Mouse (Mus musculus) yolk sac, embryonic 10.5 days (tissue): ENCODE measurements around the gene Trappc12.

Experiments
- DNase-seq: peaks from one replicate; pipeline ENCODE4 v3.0.0-alpha.2; 2017; ENCODE audit warnings: low spot score

Trappc12 gene

DNA sequence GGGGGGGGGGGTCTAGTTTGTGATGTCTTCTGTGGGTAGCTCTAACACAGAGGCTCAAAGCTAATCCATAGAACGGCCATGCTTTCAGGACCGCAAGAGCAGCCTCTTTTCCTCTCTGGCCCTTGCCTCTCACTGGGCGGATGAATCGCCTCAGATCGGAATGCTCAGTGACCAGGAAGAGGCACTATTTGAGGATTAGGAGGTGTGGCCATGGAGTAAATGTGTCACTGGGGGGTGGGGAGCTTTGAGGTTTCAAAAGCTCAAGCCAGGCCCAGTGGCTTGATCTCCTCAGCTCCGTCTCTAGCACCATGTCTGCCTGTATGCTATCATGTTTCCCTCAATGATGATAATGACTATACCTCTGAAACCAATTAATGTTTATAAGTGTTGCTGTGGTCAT is 61.3 kb downstream of the Trappc12 start:
- DNase-seq: no peak

DNA sequence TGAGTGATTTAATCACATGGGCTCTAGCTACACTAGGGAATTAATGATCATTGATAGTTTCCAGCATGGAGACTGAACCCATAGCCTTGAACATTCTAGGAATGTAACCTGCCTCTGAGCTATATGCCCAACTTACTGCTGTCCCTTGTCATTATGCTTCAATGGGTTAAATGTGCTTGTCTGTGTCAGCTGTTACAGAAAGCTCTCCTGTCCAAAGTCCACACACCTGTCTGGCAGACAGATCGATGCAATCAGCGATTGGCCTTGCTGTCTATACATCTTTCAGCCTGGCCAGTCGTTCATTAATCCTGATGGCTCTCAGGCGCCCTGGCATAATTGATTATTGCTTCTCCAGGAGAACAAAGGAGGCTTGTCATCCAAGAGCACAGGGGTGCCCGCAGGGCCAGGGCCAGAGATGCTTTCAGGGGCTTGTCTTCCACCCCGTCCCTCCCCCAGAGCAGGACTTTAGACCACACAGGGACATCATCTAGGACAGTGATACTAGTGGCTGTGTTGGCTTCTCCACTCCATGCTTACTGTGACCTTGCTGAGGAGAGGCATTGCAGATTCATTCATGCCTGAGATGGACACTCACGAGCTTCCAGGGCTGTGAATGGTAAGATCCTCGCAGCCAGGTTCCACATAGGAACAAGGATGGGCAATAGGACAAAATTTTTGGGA is 63.9 kb downstream of the Trappc12 start:
- DNase-seq: peak; percentile 75

DNA sequence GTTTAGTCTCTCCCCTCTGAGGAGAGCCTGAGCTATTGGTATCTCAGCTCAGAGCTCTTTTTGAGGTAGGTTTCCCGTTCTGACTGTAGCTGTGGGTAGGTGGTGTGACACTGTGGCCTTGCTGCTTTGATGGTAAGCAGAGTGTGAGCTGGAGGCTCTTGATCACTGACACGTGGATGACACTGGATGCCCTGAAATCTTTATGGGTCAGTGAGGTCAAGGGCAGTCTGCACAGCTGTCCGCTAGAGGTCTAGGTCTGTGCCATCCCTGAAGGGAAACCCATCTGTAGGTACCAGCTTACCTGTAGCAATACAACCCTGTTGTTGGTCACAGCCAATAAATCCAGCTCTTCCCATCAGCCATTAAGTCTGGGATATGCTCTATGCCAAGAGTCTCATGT is 64.5 kb downstream of the Trappc12 start:
- no peak for DNase-seq

DNA sequence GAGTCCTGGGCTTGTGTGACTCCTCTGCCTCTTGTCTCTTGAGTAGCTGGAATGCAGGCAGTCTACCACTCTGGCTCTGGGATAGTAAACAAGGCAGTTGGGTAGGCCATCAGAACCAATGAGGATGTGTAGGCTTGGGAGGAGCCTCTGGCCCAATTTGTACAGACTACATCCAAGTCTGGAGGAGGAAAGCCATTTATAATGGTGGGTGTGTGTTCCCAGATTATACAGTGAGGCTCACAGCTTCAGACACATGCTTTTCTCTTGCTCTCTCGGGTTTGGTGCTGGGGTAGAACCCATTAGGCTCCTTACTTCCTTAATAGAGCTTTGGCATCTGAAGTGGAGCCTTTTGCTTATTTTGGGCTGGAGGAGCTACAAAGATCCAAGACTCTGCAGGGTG is 65.6 kb downstream of the Trappc12 start:
- DNase-seq: no peak

DNA sequence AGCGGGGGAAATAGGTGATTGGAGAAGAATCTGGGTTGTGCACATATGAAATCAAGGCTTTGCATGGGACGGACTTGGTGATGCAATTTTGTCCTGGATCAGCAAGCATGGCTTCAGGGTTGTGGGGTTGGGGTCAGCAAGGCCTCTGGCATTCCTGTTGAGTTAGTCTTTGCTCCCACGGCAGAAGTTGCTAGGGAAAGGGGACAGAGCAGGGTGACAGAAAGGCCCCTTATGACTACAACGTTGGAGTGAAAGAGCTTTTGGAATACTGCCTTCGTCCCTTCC is 74.4 kb downstream of the Trappc12 start:
- DNase-seq: no peak

DNA sequence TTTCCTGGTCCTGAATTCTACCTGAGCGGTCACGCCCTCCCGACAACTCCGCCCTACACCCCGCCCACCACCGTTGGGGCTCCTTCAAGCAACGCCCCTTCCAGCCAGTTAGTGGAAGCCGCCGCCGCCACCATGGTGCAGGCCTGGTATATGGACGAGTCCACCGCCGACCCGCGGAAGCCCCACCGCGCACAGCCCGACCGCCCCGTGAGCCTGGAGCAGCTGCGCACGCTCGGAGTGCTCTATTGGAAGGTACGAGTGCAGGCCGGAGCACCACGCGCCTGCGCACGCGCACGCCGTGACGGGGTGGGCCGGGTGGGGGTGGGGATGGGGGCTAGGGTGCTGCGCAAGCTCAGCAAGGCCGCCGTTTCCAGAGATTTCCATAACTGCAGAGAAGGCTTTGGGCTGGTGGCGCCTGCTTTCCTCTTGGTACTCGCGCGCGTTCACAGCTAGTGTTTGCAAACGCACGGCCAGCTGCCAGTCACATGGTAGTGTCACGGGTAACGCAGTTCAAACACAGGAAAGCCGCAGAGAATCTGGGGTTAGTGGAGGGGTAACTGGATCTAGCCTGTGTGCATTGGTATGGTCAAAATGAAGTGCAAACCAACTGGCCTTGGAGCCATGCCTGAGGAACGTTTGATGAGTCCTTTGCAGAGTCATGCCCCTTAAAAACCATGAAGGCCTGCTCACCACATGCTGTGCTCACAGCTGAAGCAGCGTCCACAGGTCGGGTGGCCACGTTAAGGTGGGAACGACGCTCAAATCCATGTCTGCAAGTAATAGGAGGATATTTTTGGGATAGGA is 74.9 kb downstream of the Trappc12 start, which contains the start of gene Adi1:
Gene Adi1 (plus strand): TSS at position 111 of the 804 bp plus-strand sequence.
- peak; percentile 93 for DNase-seq

DNA sequence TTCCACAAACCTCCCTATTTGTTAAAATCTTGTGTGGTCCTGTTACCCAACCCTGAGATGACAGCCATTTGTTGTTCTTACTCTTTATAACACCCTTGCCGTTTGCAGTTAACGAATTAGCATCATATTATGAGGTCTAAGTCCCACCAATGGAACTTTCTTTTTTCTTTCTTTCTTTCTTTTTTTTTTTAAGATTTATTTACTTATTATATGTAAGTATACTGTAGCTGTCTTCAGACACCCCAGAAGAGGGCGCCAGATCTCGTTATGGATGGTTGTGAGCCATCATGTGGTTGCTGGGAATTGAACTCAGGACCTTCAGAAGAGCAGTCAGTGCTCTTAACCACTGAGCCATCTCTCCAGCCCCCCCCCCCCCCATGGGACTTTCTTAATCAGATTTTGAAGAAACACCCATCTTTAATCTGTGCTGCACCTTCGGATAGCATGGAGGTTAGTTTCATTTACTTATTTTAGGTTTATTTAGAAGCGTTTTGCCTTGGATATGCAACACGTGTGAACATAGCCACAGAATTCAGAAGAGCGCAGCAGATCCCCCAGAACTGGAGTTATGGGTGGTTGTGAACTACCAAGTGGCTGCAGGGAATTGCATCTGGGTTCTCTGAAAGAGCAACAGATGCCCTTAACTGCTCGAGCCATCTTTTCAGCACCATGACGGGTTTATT is 76.1 kb downstream of the Trappc12 start:
- no peak for DNase-seq

DNA sequence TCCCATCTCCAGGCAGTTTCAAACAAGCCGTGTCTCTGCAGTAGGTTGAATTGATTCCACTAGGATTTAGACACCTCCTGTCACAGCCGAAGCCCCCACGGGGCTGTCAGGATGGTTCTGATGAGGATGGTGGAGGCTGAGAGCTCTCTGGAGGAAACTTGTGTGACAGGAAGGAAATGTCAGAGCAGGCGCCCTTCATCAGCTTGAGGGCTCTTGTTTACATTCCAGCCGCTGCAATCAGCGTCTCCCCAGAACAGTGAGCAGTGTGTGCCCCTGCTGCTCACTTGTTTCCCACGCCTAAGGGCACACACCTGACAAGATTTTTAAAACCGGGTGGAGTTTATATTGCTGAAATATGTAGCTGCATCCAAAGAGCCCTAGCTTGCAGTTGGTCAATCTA is 83.0 kb downstream of the Trappc12 start:
- DNase-seq: no peak

DNA sequence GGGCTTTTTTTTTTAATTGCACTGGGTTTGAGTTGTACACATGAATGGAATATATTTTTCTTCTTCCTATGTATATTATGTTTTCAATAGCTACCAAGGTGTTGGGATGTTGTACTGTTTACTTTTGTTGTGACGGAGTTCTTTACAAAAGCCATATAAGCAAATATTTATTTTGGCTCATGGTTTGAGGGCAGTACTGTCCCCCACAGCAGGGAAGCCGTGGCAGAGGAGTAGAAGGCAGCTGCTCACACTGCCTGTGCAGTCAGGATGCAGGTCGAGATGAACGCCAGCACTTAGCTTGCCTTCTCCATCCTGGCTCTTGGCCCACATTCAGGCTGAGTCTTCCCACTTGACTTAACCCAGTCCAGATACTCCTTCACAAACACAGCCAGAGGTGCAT is 83.5 kb downstream of the Trappc12 start:
- no peak for DNase-seq

DNA sequence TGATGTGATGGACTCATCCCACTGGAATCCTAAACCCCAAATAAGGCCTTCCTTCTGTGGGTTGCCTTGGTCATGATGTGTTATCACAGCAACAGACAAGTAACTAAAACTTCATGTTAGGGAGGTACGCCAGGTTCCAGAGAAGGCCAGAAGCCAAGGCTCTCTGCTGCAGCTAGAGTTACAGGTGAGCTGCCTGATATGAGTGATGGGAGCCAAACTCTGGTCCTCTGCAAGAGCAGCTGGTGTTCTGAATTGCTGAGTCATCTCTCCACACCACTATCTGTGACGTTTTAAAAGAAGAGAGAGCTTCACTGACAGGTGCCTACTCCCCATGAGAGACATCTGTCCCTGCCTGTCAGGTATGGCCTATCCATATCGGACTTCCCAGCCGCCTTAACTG is 87.6 kb downstream of the Trappc12 start:
- DNase-seq: no peak

DNA sequence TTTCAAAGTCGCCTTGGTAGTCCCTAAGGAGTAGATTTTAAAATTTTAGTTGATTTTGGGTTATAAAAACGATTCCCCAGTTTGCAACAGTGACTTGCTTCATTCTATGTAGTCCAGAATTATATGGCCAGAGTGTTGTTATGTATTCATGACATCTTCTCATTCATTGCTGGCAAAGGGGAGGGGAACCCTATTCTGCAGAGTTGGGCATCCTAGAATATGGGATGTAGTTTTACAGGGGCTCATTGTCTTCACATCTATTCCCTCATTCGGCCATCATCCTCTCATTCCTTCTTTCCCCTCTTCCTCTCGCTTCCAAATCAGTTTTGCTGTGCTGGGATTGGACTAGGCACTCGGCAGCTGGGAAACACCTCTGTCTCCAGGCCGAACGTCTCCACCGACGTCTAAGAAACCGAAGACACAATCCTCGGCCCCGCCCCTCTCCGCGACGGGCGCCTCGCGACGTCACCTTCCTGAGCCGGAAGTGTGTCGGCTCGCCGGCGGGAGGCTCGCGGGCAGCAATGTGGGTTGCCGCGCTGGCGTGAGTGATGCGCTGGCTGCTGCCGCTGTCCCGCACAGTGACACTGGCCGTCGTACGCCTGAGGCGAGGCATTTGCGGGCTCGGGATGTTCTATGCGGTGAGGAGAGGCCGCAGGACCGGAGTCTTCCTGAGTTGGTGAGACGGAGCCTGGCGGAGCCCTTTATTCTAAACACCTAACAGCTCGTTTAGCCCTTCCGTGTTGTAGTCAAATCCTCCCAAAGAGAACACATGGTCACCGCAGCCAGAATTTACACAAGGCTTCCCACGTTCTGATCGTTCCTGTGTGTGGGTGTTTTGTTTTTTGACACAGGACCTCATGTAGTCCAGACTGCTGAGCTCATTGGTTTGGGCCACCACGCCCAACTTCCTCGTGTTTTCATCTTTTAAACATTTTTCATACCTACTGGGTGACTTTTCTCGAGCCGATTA is 100.8 kb downstream of the Trappc12 start, which contains the start of gene Rnaseh1:
Gene Rnaseh1 (plus strand): TSS at position 462 of the 970 bp plus-strand sequence.
- DNase-seq: peak; percentile 89
